Mouse (Mus musculus): ENCODE measurements around the gene Anapc15-ps.

- TF ChIP-seq CTCF (IDR thresholded peaks at IDR 0.05; ENCODE audit: borderline replicate concordance, extremely low read depth, insufficient read depth, insufficient read length) (no peak), POLR2A (IDR thresholded peaks at IDR 0.05; ENCODE audit: borderline replicate concordance, extremely low read depth, insufficient read depth, insufficient read length, poor library complexity, severe bottlenecking) (no peak)
Observed at GRCm38 (mm10) chr10:95630726-95631345, 42.4 kb downstream of the Anapc15-ps start.
